Mouse (Mus musculus): Measurements from ENCODE around the gene Prc1. TPM values are rescaled to one million over a fixed set of nuclear protein-coding genes. Genes with fewer than 3 reads are reported as not detected.

Gene Prc1
- polyA plus RNA-seq, 1 experiment from 2014 or later: 47.7 TPM

DNA sequence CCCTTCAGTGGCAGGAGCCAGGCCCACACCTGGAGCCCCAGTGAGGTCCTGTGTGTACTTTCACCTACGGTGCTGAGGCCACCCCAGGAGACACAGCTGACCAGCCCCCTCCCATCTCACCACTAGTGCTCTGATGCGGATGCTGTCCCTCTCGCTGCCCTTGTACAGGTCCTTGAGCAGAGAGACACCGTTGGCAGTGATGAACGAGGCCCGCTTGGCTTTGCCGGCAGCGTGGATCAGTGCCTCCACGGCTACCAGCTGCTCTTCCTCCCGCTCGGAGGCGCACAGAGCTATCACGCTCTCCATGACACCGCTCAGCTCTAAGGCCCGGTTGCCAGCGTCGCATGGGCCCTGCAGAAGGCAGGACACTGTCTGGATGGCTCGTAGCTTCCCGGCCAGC lies 37.2 kb downstream of the Prc1 start:
- Histone ChIP-seq H3K9me3 (ENCODE audit: control insufficient read depth, low read length) (no peaks in the 10 kb centered on the region), H3K4me3 (replicated peaks; ENCODE audit: low read depth, low read length) (no peak overlapping the region), H3K9ac (replicated peaks; ENCODE audit: low read length) (no peak overlapping the region), H3K27ac (replicated peaks; ENCODE audit: low read depth, low read length) (no peak overlapping the region), H3K27me3 (ENCODE audit: control insufficient read depth, insufficient read depth, low read length) (no peaks in the 10 kb centered on the region), H3K4me1 (ENCODE audit: control insufficient read depth, insufficient read depth, low read length) (no peaks in the 10 kb centered on the region), H3K4me2 (ENCODE audit: low read length) (no peak overlapping the region), H3K36me3 (ENCODE audit: control insufficient read depth, insufficient read depth, low read length) (peaks cover 100% of the 10 kb centered on the region)
- WGBS: 98% methylated on average over 19 of the region's 19 CpGs
- DNase-seq (no peak), ATAC-seq (ENCODE audit: low FRiP score, low TSS enrichment) (no peak)

DNA sequence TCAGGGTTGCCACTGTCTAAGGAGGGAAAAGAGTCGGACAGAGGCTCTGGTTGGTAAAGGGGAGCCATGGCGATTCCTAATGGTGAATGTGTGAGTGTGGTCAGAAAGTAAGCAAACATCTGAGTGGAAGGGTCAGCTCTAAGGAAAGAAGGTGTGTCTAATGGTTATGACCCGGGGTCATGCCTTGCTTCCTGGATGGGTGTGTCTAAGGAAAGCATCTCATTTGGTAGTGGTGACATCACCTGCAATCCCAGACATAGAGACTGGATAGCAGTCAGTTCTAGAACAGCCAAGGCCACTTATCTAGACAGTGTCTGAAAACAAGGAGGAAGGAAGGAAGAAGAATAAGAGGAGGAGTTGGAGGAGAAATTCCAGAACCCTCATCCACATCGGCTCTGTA lies 40.6 kb downstream of the Prc1 start:
- Histone ChIP-seq H3K27me3 (ENCODE audit: control insufficient read depth, insufficient read depth, low read length) (no peaks in the 10 kb centered on the region), H3K36me3 (ENCODE audit: control insufficient read depth, insufficient read depth, low read length) (peaks cover 74% of the 10 kb centered on the region), H3K4me3 (replicated peaks; ENCODE audit: low read depth, low read length) (no peak overlapping the region), H3K27ac (replicated peaks; ENCODE audit: low read depth, low read length) (no peak overlapping the region), H3K9me3 (ENCODE audit: control insufficient read depth, low read length) (no peaks in the 10 kb centered on the region), H3K9ac (replicated peaks; ENCODE audit: low read length) (no peak overlapping the region), H3K4me2 (ENCODE audit: low read length) (no peak overlapping the region), H3K4me1 (ENCODE audit: control insufficient read depth, insufficient read depth, low read length) (peaks cover 12% of the 10 kb centered on the region)
- WGBS: 95% methylated on average over 4 of the region's 4 CpGs
- DNase-seq (no peak), ATAC-seq (ENCODE audit: low FRiP score, low TSS enrichment) (no peak)

DNA sequence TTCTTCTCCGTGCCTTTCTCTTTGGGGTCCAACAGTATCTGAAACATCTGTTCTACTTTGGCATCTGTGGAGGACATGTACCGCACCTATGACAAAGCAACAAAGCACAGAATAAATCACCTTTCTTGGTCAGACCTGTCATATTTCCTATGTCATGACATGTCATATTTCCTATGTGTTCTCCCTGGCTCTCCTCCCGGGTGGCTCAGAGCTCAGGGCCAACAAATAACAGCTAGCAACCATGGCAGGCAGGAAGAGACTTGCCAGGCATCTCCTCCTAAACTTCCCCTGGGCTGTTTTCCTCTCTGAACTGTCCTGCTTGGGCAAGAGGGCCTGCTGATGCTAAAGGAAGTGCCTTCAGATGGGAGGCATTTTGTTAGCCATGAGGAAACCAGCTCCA lies 42.7 kb downstream of the Prc1 start:
- Histone ChIP-seq H3K36me3 (ENCODE audit: control insufficient read depth, insufficient read depth, low read length) (peaks cover 54% of the 10 kb centered on the region), H3K27ac (replicated peaks; ENCODE audit: low read depth, low read length) (no peak overlapping the region), H3K4me2 (ENCODE audit: low read length) (0 out of 2 replicates have a peak overlapping the region, but pooled peaks have one; percentile 9), H3K4me1 (ENCODE audit: control insufficient read depth, insufficient read depth, low read length) (peaks cover 21% of the 10 kb centered on the region), H3K9ac (replicated peaks; ENCODE audit: low read length) (no peak overlapping the region), H3K27me3 (ENCODE audit: control insufficient read depth, insufficient read depth, low read length) (no peaks in the 10 kb centered on the region), H3K4me3 (replicated peaks; ENCODE audit: low read depth, low read length) (no peak overlapping the region), H3K9me3 (ENCODE audit: control insufficient read depth, low read length) (no peaks in the 10 kb centered on the region)
- ATAC-seq (ENCODE audit: low FRiP score, low TSS enrichment): no peak
- 92% methylated on average over 3 of the region's 3 CpGs for WGBS
- no peak for DNase-seq

DNA sequence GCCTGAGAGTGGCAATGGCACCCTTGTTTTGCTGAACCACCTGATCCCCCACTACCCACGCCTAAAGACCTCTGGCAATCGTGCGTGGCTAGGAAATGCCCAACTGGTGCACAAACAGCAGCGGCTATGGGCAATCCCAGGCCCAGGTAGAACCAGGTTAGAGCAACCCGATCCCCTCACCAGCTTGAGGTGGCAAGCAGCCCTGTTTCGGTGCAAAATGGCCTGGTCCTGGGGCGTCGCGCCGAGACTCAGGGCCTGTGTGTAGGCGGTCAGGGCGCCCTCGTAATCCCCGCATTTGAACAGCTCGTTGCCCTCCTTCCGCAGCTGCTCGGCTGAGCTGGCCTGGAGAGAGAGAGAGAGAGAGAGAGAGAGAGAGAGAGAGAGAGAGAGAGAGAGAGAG lies 45.1 kb downstream of the Prc1 start:
- H3K9ac ChIP-seq (replicated peaks; ENCODE audit: low read length): peak overlapping the region; percentile 78
- H3K4me3 ChIP-seq (replicated peaks; ENCODE audit: low read depth, low read length): peak overlapping the region; percentile 58
- H3K27ac ChIP-seq (replicated peaks; ENCODE audit: low read depth, low read length): peak overlapping the region; percentile 76
- H3K27me3 ChIP-seq (ENCODE audit: control insufficient read depth, insufficient read depth, low read length): no peaks in the 10 kb centered on the region
- DNase-seq (peak; percentile 62), ATAC-seq (ENCODE audit: low FRiP score, low TSS enrichment) (no peak)
- H3K4me2 ChIP-seq (ENCODE audit: low read length): peak overlapping the region; percentile 88
- peaks cover 29% of the 10 kb centered on the region for H3K36me3 ChIP-seq (ENCODE audit: control insufficient read depth, insufficient read depth, low read length)
- H3K4me1 ChIP-seq (ENCODE audit: control insufficient read depth, insufficient read depth, low read length): peaks cover 35% of the 10 kb centered on the region
- 8% methylated on average over 17 of the region's 17 CpGs for WGBS
- no peaks in the 10 kb centered on the region for H3K9me3 ChIP-seq (ENCODE audit: control insufficient read depth, low read length)

DNA sequence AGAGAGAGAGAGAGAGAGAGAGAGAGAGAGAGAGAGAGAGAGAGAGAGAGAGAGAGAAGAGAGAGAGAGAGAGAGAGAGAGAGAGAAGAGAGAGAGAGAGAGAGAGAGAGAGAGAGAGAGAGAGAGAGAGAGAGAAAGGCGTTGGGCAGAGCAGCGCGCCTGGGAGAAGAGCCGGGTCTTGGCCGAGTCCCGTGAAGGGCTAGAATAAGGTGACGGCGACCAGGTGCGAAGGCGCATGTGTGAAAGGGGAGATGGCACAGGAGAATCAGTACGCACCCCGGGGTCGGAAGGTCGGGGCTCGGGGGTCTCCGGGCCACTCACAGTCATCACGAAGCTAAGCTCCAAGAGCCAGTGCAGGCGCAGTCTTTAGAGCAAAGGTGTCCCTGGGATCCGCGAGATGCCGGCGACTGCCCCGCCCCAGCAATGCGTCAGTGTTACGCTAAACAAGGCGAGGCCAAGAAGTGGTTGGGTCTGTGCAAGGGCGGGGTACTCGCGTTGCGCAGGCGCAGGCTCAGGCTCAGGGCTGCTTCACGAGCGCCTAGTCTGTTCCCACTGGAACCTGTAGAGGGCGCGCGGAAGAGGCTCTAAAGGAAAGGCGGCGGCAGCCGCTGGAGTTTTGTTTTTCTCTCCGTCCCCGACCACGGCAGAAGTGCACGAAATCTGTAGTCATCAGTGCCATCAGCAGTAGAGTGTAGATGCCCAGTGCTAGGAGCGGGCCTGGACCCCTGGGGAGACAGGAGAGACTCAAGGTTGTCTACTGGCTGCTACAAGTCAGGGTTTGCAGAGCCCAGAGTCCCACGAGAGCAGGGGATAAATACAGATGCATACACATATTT lies 45.8 kb downstream of the Prc1 start:
- Histone ChIP-seq H3K27me3 (ENCODE audit: control insufficient read depth, insufficient read depth, low read length) (no peaks in the 10 kb centered on the region), H3K36me3 (ENCODE audit: control insufficient read depth, insufficient read depth, low read length) (peaks cover 23% of the 10 kb centered on the region), H3K9me3 (ENCODE audit: control insufficient read depth, low read length) (no peaks in the 10 kb centered on the region), H3K4me2 (ENCODE audit: low read length) (peak overlapping the region; percentile 88), H3K4me1 (ENCODE audit: control insufficient read depth, insufficient read depth, low read length) (peaks cover 35% of the 10 kb centered on the region), H3K4me3 (replicated peaks; ENCODE audit: low read depth, low read length) (peak overlapping the region; percentile 58), H3K27ac (replicated peaks; ENCODE audit: low read depth, low read length) (peak overlapping the region; percentile 91), H3K9ac (replicated peaks; ENCODE audit: low read length) (peak overlapping the region; percentile 78)
- WGBS: under 1% methylated on average over 45 of the region's 45 CpGs
- DNase-seq (peak; percentile 99), ATAC-seq (ENCODE audit: low FRiP score, low TSS enrichment) (peak; percentile 95)

DNA sequence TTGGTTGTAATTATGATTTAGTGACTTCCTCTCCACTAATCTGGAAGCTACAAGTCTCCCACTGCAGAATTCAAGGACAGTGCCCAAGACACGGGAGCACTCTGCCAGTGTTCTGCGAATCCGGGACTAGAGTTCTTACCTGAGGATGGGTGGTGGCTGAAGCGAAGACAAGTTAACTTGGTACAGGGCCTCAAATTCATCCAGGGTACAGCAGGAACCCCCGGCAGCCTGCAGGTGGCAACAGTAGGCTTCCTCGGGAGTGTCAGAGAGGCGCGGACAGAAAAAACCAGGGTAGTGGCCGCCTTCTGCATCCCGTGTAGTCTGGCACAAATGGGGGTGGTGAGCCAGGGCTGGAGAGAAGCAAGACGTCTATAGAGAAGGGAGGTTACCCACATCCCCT lies 46.5 kb downstream of the Prc1 start, which contains the start of gene Unc45a:
Unc45a (minus strand) TSS at position 213 of the 400 bp plus-strand sequence.
- peaks cover 35% of the 10 kb centered on the region for H3K4me1 ChIP-seq (ENCODE audit: control insufficient read depth, insufficient read depth, low read length)

DNA sequence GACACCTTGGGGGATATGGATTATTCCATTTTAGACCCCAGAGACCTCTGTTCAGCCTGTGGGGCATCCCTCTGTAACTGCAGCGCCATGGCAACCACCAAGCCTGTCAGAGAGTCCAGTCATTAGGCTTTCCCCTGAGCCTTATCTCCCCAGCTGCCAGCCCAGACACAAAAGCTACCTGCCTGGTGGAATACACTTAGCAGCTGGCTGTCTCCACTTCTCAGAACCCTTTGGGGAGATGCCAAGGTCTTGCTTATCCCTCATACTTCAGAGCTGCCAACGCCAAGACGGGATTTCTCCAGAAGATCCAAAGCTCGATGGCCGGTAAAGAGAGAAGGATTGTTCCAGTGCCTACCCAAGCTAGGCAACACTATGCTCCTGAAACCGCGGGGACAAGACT lies 47.5 kb downstream of the Prc1 start:
- no peak overlapping the region for H3K27ac ChIP-seq (replicated peaks; ENCODE audit: low read depth, low read length)
- ATAC-seq (ENCODE audit: low FRiP score, low TSS enrichment): no peak
- no peak overlapping the region for H3K9ac ChIP-seq (replicated peaks; ENCODE audit: low read length)
- peaks cover 5% of the 10 kb centered on the region for H3K36me3 ChIP-seq (ENCODE audit: control insufficient read depth, insufficient read depth, low read length)
- H3K4me3 ChIP-seq (replicated peaks; ENCODE audit: low read depth, low read length): no peak overlapping the region
- no peaks in the 10 kb centered on the region for H3K27me3 ChIP-seq (ENCODE audit: control insufficient read depth, insufficient read depth, low read length)
- no peak overlapping the region for H3K4me2 ChIP-seq (ENCODE audit: low read length)
- no peaks in the 10 kb centered on the region for H3K9me3 ChIP-seq (ENCODE audit: control insufficient read depth, low read length)
- peaks cover 35% of the 10 kb centered on the region for H3K4me1 ChIP-seq (ENCODE audit: control insufficient read depth, insufficient read depth, low read length)
- WGBS: 63% methylated on average over 7 of the region's 7 CpGs
- peak; percentile 26 for DNase-seq

More for the DNA sequence above, 46.5 kb downstream of the Prc1 start, which contains the start of gene Unc45a:
- DNase-seq: peak; percentile 81
- H3K9ac ChIP-seq (replicated peaks; ENCODE audit: low read length): peak within 1 kb of the TSS; percentile 78
- ATAC-seq (ENCODE audit: low FRiP score, low TSS enrichment): peak; percentile 60
- peaks cover 15% of the 10 kb centered on the region for H3K36me3 ChIP-seq (ENCODE audit: control insufficient read depth, insufficient read depth, low read length)
- no peaks in the 10 kb centered on the region for H3K27me3 ChIP-seq (ENCODE audit: control insufficient read depth, insufficient read depth, low read length)
- H3K4me2 ChIP-seq (ENCODE audit: low read length): peak within 1 kb of the TSS; percentile 88
- peak within 1 kb of the TSS; percentile 91 for H3K27ac ChIP-seq (replicated peaks; ENCODE audit: low read depth, low read length)
- H3K4me3 ChIP-seq (replicated peaks; ENCODE audit: low read depth, low read length): peak within 1 kb of the TSS; percentile 58
- WGBS: 4% methylated on average over 11 of the region's 11 CpGs
- H3K9me3 ChIP-seq (ENCODE audit: control insufficient read depth, low read length): no peaks in the 10 kb centered on the region

DNA sequence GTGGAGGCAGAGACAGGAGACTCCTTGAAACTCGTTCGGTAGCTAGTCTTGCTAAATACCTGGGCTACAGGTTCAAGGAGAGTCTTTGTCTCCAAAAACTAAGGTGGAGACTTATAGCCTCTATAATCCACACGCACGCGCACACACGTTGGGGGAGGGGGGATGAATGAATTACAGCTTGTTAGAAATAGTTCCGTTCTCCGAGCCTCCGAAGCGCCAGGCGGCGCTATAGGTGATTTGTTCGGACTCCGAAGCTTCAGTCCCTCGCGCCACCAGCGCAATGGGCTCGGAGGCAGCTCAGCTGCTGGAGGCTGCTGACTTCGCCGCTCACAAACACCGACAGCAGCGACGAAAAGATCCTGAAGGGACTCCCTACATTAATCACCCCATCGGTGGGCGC lies 48.6 kb downstream of the Prc1 start, which contains the start of gene Hddc3:
Hddc3 (plus strand) TSS at position 247 of the 400 bp plus-strand sequence.
- peak; percentile 66 for ATAC-seq (ENCODE audit: low FRiP score, low TSS enrichment)
- peak; percentile 100 for DNase-seq

More for the DNA sequence above, 48.6 kb downstream of the Prc1 start, which contains the start of gene Hddc3:
- H3K4me3 ChIP-seq (replicated peaks; ENCODE audit: low read depth, low read length): peak within 1 kb of the TSS; percentile 44
- H3K9me3 ChIP-seq (ENCODE audit: control insufficient read depth, low read length): no peaks in the 10 kb centered on the region
- peaks cover 35% of the 10 kb centered on the region for H3K4me1 ChIP-seq (ENCODE audit: control insufficient read depth, insufficient read depth, low read length)
- H3K9ac ChIP-seq (replicated peaks; ENCODE audit: low read length): peak within 1 kb of the TSS; percentile 70
- 1% methylated on average over 25 of the region's 25 CpGs for WGBS
- no peaks in the 10 kb centered on the region for H3K36me3 ChIP-seq (ENCODE audit: control insufficient read depth, insufficient read depth, low read length)
- peak within 1 kb of the TSS; percentile 76 for H3K4me2 ChIP-seq (ENCODE audit: low read length)
- H3K27me3 ChIP-seq (ENCODE audit: control insufficient read depth, insufficient read depth, low read length): no peaks in the 10 kb centered on the region
- peak within 1 kb of the TSS; percentile 70 for H3K27ac ChIP-seq (replicated peaks; ENCODE audit: low read depth, low read length)
